Mouse (Mus musculus) lung, adult 2 months (tissue): ENCODE data around the gene Timm8a2.

Experiments
- CTCF ChIP-seq: fragments of 200-500 bp; IDR thresholded peaks from 2 replicates; pipeline ENCODE4 v1.5.1; 2011; ENCODE audit warnings: mild to moderate bottlenecking, low read length, control low read depth; ENCODE audit not compliant: insufficient read depth
- POLR2A ChIP-seq: fragments of 200-500 bp; IDR thresholded peaks from 2 replicates; pipeline ENCODE4 v1.6.1; 2011; ENCODE audit warnings: low read depth, mild to moderate bottlenecking, control low read depth, low read length, borderline replicate concordance; ENCODE audit errors: extremely low read depth

DNA sequence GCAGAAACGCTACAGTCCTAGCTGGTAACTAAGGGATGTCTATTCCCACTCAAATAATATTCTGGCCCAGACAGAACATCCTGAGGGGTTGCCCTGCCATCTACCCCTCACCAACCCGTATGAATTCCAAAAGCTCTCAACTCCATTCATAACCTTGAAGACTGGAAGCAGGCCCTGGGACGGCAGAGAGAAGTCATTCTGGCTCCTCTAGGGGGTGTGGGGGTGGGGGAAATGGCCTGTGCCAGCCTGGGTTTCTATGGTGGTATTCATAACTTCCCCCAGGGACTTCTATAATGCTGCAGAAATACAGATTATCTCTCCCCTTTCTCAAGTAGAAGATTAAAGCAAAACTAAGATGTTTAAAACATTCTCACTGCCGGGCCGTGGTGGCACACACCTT lies 45.4 kb downstream of the Timm8a2 start:
- TF ChIP-seq CTCF (no peak), POLR2A (no peak)
